Mouse (Mus musculus) liver, postnatal 0 days (tissue): Measurements from ENCODE around the gene Gid4. TPM values are rescaled to one million over a fixed set of nuclear protein-coding genes. Genes with fewer than 3 reads are reported as not detected.

Experiments used
- ATAC-seq: fragments of 200-750 bp; cut with Nextera tagmentation; 2 replicates; pipeline ENCODE4 v1.8.0; 2017; ENCODE audit warnings: mild to moderate bottlenecking, moderate library complexity
- DNase-seq: peaks from one replicate; pipeline ENCODE4 v3.0.0-alpha.2; 2016
- H3K27ac ChIP-seq: fragments of 300-500 bp; sonication (generic); 2 replicates; pipeline ENCODE4 v1.5.1; 2014; ENCODE audit warnings: antibody characterized with exemption, moderate library complexity, mild to moderate bottlenecking, low read depth
- H3K27me3 ChIP-seq: fragments of 300-500 bp; sonication (generic); 2 replicates; pipeline ENCODE4 v1.6.1; 2014; ENCODE audit warnings: low read length, control low read depth, mixed read lengths; ENCODE audit not compliant: insufficient read depth
- H3K36me3 ChIP-seq: fragments of 300-500 bp; sonication (generic); replicated peaks from 2 replicates; pipeline ENCODE4 v1.6.1; 2014; ENCODE audit warnings: mild to moderate bottlenecking, control low read depth, low read length, moderate library complexity, mixed read lengths; ENCODE audit not compliant: insufficient read depth
- H3K4me1 ChIP-seq: fragments of 300-500 bp; sonication (generic); 2 replicates; pipeline ENCODE4 v1.6.1; 2014; ENCODE audit warnings: antibody characterized with exemption, mild to moderate bottlenecking, control low read depth; ENCODE audit not compliant: insufficient read depth
- H3K4me2 ChIP-seq: fragments of 300-500 bp; sonication (generic); 2 replicates; pipeline ENCODE4 v1.6.1; 2014; ENCODE audit warnings: low read depth, mild to moderate bottlenecking, low read length, moderate library complexity, mixed read lengths
- H3K4me3 ChIP-seq: fragments of 300-500 bp; sonication (generic); 2 replicates; pipeline ENCODE4 v1.5.1; 2014; ENCODE audit warnings: low read depth, low read length
- H3K9ac ChIP-seq: fragments of 300-500 bp; sonication (generic); replicated peaks from 2 replicates; pipeline ENCODE4 v1.6.1; 2014; ENCODE audit warnings: mild to moderate bottlenecking, moderate library complexity
- H3K9me3 ChIP-seq: fragments of 300-500 bp; sonication (generic); 2 replicates; pipeline ENCODE4 v1.6.1; 2016; ENCODE audit warnings: mild to moderate bottlenecking, control low read depth, low read length, mixed read lengths
- CTCF ChIP-seq: sonication (generic); IDR thresholded peaks from 2 replicates; pipeline ENCODE4 v1.5.1; 2016; ENCODE audit warnings: antibody characterized with exemption, low read depth
- EP300 ChIP-seq: IDR thresholded peaks from 2 replicates; pipeline ENCODE4 v1.6.1; 2016; ENCODE audit warnings: antibody characterized with exemption, low read depth, mild to moderate bottlenecking
- WGBS: fragments of 180-500 bp; shearing (Covaris S2); extraction: QIAGEN DNeasy Blood & Tissue Kit; methylation state at CpG from one replicate; pipeline ENCODE4 v1.1.7; 2014; ENCODE audit not compliant: insufficient replicate concordance; 5-methylcytosine and 5-hydroxymethylcytosine counted together
- polyA plus RNA-seq: library from polyadenylated mRNA; unstranded; fragments of >200 nt; fragmentation: Nextera tagmentation; extraction: Ambion mirVana; gene quantifications from 2 replicates; pipeline ENCODE4 v1.2.1, GENCODE M21; 2015

Gid4 gene
- polyA plus RNA-seq: 5.1 and 5.6 TPM in 2 replicates

- 1% methylated on average over 54 of the region's 81 CpGs for WGBS
- ATAC-seq: peak; percentile 93
- H3K27ac ChIP-seq: peak within 1 kb of the TSS; percentile 90
- no peaks in the 10 kb centered on the region for H3K27me3 ChIP-seq
- no peak for TF ChIP-seq CTCF
- no peak for TF ChIP-seq EP300
- DNase-seq: peak; percentile 99
- H3K4me1 ChIP-seq: peaks cover 26% of the 10 kb centered on the region
- peak within 1 kb of the TSS; percentile 95 for H3K4me2 ChIP-seq
- H3K4me3 ChIP-seq: peak within 1 kb of the TSS; percentile 95
- no peaks in the 10 kb centered on the region for H3K36me3 ChIP-seq
- H3K9me3 ChIP-seq: no peaks in the 10 kb centered on the region
- H3K9ac ChIP-seq: peak within 1 kb of the TSS; percentile 87
Measured at GRCm38 (mm10) chr11:60416963-60417716, at the start of gene Gid4. Gid4 (plus strand) TSS chr11:60417145.

DNA sequence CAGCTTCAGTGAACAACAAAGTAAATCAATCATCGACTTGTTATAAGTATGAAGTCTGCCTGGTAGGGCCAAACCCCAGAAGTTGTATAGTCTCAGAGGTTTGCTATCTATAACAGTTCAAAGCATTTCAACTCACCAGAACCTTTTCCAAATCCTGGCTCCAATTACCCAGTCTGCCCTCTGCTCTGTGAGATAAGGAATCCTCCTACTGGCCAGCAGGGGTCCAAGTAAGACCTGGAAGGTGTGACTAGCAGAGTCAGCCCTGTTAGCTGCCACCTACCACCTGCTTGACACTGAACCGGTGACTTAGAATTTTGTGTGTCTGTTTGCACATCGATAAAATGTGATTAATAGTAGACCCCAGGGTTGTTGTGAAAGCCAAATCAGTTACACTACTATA is 49.7 kb upstream of the Gid4 start:
- Histone ChIP-seq H3K27ac (no peak overlapping the region), H3K9ac (no peak overlapping the region), H3K4me2 (no peak overlapping the region), H3K9me3 (no peaks in the 10 kb centered on the region), H3K27me3 (no peaks in the 10 kb centered on the region), H3K36me3 (no peaks in the 10 kb centered on the region), H3K4me3 (no peak overlapping the region), H3K4me1 (no peaks in the 10 kb centered on the region)
- DNase-seq (no peak), ATAC-seq (no peak)
- TF ChIP-seq CTCF (peak; percentile 23; the same call in 1 of the 2 replicates), EP300 (no peak)
- WGBS: 55% methylated on average over 3 of the region's 3 CpGs

DNA sequence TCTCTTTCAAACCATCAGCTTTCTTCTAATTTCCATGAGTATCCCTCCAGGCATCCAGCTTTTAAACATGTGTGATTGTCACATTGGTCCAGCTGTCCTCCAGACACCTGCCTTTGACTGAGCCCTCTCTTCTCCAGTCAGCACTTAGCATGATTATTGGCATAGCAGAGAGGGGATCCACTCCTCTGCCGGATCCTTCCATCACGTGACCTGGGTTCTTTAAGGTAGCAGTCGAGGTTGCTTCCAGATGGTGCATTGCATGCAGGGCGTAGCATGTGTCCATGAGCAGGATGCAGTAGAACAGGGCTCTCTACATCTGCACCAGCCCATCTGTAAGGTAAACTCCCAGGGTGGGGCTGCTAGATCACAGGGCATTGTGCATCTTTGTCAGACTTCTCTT is 48.0 kb upstream of the Gid4 start:
- no peak for ATAC-seq

DNA sequence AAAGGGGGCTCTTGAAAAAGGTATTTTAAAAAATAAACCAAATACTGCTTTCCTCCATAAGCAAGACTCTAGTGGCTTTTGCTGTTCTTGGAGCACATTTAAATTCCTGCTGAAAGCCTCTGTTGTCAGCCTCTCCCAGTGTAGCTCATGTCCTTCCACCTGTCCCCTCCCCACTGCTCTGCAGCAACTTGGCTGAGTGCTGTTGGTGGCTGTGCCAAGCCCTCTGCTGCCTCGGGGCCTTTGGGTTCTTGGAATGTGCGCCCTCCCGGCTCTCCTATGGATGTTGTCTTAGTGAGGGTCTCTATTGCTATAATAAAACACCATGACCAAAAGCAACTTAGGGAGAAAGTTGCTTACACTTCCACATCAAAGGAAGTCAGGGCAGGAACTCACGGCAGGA is 47.5 kb upstream of the Gid4 start:
- H3K4me3 ChIP-seq: no peak overlapping the region
- ATAC-seq: no peak

More for the DNA sequence above, 48.0 kb upstream of the Gid4 start:
- Histone ChIP-seq H3K27ac (no peak overlapping the region), H3K9ac (no peak overlapping the region), H3K36me3 (no peaks in the 10 kb centered on the region), H3K4me1 (no peaks in the 10 kb centered on the region), H3K4me3 (no peak overlapping the region), H3K27me3 (no peaks in the 10 kb centered on the region), H3K9me3 (no peaks in the 10 kb centered on the region), H3K4me2 (no peak overlapping the region)
- no peak for DNase-seq
- TF ChIP-seq CTCF (no peak), EP300 (no peak)
- WGBS: 76% methylated on average over 4 of the region's 4 CpGs

GRCm38 (mm10) chr11:60370431-60370830 is 46.5 kb upstream of the Gid4 start:
- H3K4me3 ChIP-seq: no peak overlapping the region
- TF ChIP-seq EP300 (no peak), CTCF (no peak)
- 80% methylated on average over 13 of the region's 13 CpGs for WGBS
- H3K4me2 ChIP-seq: no peak overlapping the region
- no peaks in the 10 kb centered on the region for H3K9me3 ChIP-seq
- no peaks in the 10 kb centered on the region for H3K27me3 ChIP-seq
- H3K27ac ChIP-seq: no peak overlapping the region
- DNase-seq (no peak), ATAC-seq (no peak)
- no peaks in the 10 kb centered on the region for H3K4me1 ChIP-seq
- no peaks in the 10 kb centered on the region for H3K36me3 ChIP-seq
- no peak overlapping the region for H3K9ac ChIP-seq

More for the DNA sequence above, 47.5 kb upstream of the Gid4 start:
- TF ChIP-seq CTCF (no peak), EP300 (no peak)
- H3K9ac ChIP-seq: no peak overlapping the region
- WGBS: 80% methylated on average over 4 of the region's 4 CpGs
- no peaks in the 10 kb centered on the region for H3K4me1 ChIP-seq
- no peak for DNase-seq
- no peak overlapping the region for H3K4me2 ChIP-seq
- H3K36me3 ChIP-seq: no peaks in the 10 kb centered on the region
- H3K27ac ChIP-seq: no peak overlapping the region
- no peaks in the 10 kb centered on the region for H3K27me3 ChIP-seq
- H3K9me3 ChIP-seq: no peaks in the 10 kb centered on the region

GRCm38 (mm10) chr11:60374481-60374880 is 42.5 kb upstream of the Gid4 start:
- no peak overlapping the region for H3K9ac ChIP-seq
- DNase-seq (no peak), ATAC-seq (no peak)
- H3K27me3 ChIP-seq: no peaks in the 10 kb centered on the region
- H3K36me3 ChIP-seq: no peaks in the 10 kb centered on the region
- H3K4me2 ChIP-seq: no peak overlapping the region
- no peaks in the 10 kb centered on the region for H3K4me1 ChIP-seq
- TF ChIP-seq CTCF (no peak), EP300 (no peak)
- no peak overlapping the region for H3K27ac ChIP-seq
- no peaks in the 10 kb centered on the region for H3K9me3 ChIP-seq
- no peak overlapping the region for H3K4me3 ChIP-seq
- WGBS: 72% methylated on average over 6 of the region's 6 CpGs
